Mouse (Mus musculus) cerebellum, postnatal 25 days (tissue): Measurements from ENCODE around the gene Mapk8ip2.
A peak's percentile ranks its signal among the peaks of the same experiment; 100 is the strongest.

Experiments used
- DNase-seq, 2 experiments: peaks; one replicate each; pipeline ENCODE4 v3.0.0; 2021; ENCODE audit warnings: mixed read lengths in 2 of 2

The Mapk8ip2 gene

DNA sequence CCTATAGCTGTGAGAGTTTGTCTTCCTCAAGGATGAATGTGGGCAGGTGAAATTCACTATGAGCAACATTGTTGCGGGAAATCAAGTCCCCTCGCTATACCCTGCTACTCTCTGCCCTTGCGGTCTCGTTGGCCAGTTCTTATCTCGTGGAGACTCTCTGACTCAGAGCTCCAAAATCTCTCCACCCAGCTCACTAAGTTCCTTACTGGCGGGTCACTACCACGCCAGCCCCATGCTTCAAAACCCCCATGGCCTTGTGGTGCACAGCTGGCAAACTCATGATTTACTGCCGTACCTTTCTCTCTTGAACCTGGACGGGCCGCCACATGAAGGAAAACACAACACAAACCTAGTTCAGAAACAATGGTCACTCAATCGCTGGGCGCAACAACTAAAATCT is 34.5 kb downstream of the Mapk8ip2 start:
- DNase-seq = no peak

DNA sequence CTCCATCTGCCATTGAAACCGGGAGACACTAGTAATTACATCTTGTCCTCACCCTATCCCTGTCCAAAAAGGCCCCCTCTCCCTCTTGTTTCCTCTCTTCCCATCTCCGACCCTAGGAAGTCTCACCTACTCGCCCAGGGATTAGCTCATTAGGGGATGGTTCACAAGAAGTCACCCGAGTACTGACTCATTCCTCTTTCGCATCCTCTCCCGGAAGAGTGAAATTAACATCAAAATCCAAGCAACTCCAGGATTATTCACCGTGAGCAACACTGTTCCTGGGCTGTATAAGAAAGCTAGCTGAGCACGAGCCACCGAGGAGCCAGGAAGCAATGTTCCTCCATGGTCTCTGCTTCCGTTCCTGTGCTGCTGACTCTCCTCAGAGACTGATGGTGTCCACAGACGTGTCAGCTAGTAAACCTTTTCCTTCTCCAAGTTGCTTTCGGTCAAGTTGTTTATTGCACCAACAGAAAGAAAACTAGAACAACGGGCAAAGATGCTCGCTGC is 35.0 kb downstream of the Mapk8ip2 start:
- no peak for DNase-seq

DNA sequence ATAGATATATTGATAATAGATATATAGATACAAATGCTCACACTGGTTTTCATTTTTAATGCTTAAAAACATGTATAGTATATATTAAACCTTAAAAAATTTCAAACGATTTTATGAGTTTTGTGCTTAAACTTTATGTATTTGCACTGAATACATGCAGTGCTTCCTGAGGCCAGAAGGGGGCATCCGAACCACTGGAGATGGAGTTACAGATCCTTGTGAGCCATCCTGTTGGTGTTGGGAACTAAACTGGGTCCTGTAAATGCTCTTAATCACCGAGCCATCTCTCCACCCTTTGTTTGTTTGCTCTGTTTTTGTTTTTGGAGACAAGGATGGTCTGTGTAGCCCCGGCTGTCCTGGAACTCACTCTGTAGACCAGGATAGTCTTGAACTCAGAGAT is 41.3 kb downstream of the Mapk8ip2 start:
- DNase-seq = no peak

DNA sequence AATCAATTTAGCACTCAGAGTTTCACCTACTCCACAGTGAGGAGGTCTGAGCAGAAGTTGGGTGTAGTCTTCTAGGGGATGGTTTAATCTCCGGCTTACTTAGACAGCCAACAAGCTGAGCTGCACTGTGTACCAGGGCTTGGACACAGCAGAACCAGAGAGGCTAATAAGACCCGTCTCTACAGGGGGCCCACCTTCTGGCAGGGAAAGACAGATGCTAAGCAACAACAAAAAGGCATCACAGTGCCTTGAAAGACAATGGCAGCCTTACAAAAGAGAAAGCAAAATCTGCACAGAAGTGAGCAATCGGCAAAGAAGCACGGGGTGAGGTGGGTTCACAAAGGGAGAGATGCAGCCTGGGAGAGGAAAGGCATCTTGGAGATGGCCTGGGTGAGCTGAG is 42.4 kb downstream of the Mapk8ip2 start:
- DNase-seq = no peak

DNA sequence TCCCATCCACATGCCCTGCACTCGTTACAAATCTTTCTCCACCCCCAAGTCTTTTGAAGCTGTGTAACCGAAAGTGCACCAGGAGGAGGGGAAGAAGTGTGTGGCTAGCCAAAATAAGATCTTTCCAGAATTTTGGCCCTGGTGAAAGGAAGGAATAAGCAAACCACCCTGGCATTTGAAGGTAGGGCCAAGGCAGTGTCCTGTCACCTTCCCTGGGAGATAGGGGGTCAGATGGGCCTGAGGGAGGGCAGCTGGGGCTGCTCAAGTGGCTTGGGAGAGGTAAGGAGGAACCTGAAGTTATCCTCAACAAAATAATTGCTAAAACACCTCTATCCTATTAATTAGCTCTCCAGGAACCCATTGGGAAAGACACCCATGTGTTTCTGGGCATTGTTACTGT is 43.1 kb downstream of the Mapk8ip2 start:
- DNase-seq = no peak

DNA sequence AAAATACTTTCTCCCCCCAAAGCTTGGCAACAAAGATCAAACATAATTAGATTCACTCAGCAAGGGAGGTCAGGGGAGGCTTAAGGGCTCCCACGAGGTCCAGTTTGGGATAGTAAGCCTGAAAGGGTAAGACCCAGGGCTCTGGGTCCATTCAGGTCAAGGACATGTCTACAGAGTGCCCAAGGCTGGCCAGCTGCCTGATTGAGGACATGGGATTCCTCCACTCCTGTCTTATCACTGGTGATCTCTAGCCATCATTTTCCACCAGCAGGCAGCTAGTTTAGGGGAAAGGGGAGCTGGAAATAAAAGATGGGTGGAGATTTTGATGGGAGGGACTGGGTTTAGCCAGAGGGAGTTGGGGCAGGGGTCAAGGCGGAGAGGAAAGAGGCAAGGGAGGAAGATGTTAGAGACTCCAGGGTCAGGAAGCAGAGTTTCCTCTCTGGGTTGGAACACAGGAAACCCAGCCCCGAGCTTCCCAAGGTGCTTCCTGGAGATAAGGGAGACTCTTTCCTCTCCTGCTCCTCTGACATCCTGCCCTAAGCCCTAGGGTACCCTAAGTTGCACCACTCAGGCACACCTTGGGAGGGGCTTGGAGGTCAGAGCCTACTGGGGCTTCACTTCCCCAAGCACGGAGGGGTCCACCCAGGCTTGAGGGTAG is 43.8 kb downstream of the Mapk8ip2 start:
- DNase-seq = no peak

DNA sequence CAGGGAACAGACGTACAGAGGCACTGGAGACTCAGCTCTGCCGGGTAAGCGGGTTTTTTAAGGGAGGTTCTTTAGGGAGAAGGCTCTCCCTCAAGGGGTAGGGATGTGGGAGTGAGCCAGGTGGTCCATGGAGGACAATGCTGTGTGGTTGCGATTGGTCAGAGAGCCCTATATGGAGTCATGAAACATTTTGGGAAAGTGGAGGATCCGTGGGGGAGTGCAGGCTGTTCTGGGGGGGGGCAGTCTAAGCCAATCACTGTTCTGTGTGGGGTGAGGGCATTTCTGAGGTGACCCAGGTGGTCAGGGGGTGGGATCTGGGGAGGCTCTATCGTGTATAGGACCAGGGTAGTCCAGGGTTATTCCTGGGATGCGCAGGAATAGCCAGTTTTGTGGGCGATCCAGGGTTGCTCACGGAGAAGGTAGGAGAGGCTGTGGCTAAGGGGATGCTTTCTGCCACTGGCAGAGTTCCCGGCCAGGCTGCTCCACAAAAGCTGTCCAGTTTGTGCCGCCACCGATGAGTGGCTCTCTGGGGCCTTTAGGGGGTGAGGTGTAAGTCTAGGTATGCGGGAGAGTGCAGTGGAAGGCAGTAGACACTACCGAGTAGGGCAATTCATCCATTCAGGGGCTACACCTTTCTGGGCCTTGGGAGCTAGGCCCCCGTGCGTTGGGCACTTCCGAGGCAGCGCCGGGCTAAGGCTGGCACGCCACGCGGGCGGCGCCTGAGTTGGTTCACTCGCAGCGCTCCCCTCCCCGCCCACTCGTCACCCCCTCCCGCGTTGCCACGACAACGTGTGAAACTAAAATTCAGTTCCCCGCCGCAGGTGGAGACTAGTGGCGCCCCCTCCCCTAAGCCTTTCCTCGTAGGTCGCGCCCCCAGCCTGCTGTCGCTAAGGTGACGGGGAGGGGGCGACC is 44.6 kb downstream of the Mapk8ip2 start:
- DNase-seq = peak; percentile 76 to 83

DNA sequence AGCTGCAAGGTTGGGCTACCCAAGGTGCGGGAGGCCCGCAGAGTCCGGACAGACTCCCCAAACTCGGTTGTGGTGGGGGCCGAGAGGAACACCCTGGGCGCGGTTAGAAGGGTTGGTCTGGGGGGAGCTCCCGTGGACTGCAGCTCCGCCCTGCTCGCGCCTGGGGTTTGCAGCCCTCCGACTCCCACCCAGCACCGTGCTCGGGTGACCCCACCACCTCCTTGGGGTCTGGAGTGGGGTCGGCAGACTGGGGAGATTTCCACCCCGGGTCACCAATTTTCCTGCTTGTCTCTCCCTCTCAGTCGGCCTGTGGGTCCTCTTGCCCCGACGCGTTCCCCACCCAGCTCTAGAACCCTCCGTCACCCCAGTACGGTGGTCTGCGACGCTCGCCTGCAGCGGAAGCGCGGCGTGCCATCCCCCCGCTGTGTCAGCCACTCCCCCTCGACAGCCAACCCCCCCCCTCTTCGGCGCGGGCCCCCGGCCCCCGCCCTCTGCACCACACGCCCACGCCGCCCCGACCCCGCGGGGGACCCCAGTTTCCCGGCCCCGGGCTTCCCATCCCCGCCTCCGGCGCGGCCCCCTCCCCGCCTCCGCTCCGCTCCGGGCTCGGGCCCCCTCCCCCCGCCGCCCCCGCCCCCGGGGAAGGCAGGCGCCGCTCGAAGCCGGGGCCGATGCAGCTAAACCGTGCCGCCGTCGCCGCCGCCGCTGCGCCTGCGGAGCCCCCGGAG is 45.4 kb downstream of the Mapk8ip2 start, which contains the start of gene Shank3:
Gene Shank3, plus strand, starts transcription at position 663 of the 728 bp plus-strand sequence.
- peak; percentile 48 to 56 for DNase-seq

DNA sequence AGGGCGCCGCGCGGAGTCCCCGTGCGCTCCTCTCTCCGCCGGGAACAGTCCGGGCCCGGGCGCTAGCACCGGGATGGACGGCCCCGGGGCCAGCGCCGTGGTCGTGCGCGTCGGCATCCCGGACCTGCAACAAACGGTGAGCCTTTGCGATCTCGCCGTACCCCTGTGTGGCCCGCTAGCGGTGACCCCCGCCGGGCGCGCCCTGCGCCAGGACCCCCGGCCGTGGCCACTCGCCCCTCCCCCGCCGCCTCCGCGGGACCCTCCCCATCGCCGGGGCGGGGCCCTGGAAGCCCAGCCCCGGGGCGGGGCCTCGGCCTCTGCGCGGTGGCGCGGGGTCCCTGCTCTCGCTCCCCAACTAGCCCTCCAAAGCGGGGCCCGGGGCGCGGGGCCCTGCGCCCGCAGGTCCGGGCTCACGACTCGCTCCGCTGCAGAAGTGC is 46.1 kb downstream of the Mapk8ip2 start:
- DNase-seq = peak; percentile 79 to 84

DNA sequence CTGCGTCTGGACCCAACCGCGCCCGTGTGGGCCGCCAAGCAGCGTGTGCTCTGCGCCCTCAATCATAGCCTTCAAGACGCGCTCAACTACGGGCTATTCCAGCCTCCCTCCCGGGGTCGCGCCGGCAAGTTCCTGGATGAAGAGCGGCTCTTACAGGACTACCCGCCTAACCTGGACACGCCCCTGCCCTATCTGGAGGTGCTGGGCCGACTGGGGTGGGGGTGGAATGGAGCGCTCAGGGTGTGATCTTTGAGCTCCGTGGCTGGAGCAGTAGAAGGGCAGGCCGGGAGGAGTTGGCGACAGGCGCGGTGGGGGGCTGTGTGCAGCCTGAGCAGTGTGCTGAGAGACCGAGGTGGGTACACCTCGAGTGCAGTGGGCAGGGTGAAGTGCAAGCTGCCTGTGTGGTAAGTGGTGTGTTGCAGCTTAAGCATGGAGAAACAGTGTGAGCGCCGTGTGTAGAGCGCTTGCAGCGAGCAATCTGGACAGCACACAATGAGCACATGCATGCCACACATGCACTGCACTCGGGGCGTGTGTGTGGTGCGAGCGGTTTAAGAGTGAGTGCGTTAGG is 46.6 kb downstream of the Mapk8ip2 start:
- peak; percentile 63 for DNase-seq

DNA sequence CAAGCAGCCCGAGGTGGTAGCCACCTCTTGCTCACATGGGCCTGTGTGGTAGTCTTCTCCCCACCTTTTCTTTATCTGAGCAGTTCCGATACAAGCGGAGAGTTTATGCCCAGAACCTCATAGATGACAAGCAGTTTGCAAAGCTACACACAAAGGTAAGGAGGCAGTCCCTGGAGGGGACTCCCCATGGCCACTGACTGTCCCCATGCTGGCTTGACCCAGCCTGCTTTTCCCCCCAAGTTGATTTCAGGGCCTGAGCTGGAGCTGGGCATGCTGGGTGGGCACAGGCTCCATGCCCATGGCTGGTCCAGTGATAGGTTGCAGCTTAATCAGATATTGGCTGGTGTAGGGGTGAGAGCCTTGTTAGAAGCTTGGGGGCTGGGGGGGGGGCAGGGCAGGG is 47.6 kb downstream of the Mapk8ip2 start:
- no peak for DNase-seq

DNA sequence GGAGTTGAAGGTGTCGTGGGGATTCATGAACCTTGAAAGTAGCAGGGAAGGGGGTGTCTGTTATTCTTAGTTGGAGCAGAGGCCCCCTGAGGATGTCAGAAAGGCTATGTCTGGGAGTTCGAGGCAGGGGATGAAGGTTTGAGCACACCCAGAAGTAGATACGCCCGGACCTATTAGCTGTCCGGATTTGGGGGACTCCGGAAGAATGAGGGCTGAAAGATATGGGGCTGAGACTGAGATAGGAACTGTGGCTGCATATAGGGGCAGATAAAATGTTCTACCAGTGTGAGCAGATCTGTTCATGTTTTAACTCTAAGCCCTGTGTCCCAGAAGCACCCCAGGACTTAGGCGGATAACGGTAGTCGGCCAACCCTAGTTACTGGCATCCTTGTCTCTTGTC is 51.1 kb downstream of the Mapk8ip2 start:
- no peak for DNase-seq

DNA sequence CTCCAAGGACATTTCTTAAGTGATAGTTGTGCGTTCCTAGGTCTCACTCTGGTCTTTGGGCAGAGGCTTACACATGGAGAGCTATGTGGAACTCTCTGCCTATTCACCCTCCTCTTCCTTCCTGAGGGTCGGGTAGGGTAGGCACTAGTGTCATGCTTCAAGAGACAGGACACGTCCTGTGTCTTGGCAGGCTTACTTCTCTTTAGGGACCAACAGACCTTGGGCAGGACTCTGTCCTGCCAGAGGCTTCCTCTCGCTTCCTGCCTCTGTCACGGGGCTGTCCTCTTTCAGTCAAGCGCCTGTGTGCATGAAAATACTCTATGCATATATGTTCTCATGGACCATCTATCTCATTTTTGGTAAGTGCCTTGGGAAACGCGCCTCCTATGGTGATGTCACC is 54.0 kb downstream of the Mapk8ip2 start:
- DNase-seq = no peak

DNA sequence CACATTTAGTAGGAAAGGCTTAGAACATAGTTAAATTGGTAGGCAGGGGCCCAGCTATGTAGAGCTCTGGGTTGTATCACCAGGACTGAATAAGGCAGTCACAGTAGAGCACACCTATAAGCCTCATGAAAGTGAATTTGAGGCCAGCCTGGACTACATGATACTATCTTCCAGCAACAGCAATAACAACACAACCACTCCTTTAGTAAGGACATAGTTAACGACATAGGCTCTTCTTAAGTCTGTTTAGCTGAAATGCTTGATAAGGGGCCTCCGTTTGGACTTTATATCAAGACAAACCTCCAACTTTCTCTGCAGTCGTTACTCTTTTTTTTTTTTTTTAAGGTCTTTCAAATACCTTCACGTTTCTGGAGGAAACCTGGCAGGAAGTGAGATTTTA is 59.0 kb downstream of the Mapk8ip2 start:
- DNase-seq = no peak
